Mouse (Mus musculus) T-cell, adult 2 months (primary cell): ENCODE data around the gene Vmn1r22.
"Not testable (repeated sequence)": the region's sequence is repeated elsewhere in the genome, so short reads cannot be mapped to it uniquely, and the experiment has no call there.

Experiments
- DNase-seq: peaks from one replicate; pipeline ENCODE4 v3.0.0; 2022; ENCODE audit warnings: low spot score

Vmn1r22 gene

GRCm38 (mm10) chr6:57907928-57908327, at the start of gene Vmn1r22:
Gene Vmn1r22, minus strand, starts transcription at chr6:57908028.
- DNase-seq: no peak

- DNase-seq: no peak
Measured at GRCm38 (mm10) chr6:57926738-57927137, 18.9 kb upstream of the Vmn1r22 start, which contains the start of gene Vmn1r23. Gene Vmn1r23, minus strand, starts transcription at chr6:57926838.

GRCm38 (mm10) chr6:57859043-57860042, 48.5 kb downstream of the Vmn1r22 start:
- DNase-seq: peak; percentile 46

- DNase-seq: not testable (repeated sequence)
Measured at GRCm38 (mm10) chr6:57851177-57851576, 56.7 kb downstream of the Vmn1r22 start.

- no peak for DNase-seq
Measured at GRCm38 (mm10) chr6:57850286-57850685, 57.5 kb downstream of the Vmn1r22 start, which contains the start of gene Vmn1r21. Gene Vmn1r21, minus strand, starts transcription at chr6:57850343.
